Mouse (Mus musculus) R1 (cell line): ENCODE measurements at regions not wholly inside any gene's neighbourhood (a gene's known extent, or its start where the extent isn't known, plus 50 kb on each side); places are given as distances from the start of the nearest gene placed in this dataset.
A peak's percentile ranks its signal among the peaks of the same experiment; 100 is the strongest.

Experiments
- DNase-seq: peaks from one replicate; pipeline ENCODE4 v3.0.0-alpha.2; 2018; ENCODE audit warnings: low read depth, low spot score

DNA sequence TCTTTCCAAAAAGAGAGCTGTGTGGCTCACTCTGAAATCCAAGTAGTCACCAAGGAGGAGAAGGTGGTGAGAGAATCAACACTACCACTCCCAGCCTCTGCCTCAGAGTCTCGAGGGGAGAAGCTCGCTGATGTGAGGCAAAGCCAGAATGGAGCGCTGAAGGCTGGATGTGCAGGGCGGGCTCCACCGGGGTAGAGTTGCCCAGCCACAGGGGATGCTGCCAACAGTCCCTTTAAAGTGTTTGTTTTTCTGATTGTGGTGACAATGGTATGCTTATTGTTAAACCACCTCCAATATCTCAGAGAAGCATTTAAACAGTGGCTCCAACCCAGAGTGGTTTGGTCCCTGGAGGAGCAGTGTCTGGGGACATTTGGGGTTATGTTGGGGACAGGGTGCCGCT is 110.7 kb upstream of the Ptpn1 start:
- no peak for DNase-seq

DNA sequence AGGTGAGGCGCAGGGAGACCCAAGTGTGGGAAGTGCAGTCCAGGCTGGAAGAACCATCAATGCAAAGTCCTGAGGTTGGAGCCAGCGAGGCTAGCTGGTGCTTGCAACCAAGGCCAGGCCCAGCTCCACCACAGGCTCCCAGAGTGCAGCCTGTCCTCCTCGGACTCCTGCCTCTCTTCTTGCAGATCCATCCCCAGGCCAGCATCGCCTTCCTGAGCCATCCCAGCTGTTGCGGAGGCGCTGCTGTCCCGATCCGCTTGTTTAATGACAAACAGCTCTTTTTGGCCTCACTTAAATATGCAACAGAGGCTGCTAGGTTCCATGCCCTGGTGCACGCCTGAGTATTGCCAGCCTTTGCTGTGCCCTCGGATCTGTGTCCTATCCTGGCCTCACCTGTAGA is 113.1 kb upstream of the Ptpn1 start:
- DNase-seq = no peak

DNA sequence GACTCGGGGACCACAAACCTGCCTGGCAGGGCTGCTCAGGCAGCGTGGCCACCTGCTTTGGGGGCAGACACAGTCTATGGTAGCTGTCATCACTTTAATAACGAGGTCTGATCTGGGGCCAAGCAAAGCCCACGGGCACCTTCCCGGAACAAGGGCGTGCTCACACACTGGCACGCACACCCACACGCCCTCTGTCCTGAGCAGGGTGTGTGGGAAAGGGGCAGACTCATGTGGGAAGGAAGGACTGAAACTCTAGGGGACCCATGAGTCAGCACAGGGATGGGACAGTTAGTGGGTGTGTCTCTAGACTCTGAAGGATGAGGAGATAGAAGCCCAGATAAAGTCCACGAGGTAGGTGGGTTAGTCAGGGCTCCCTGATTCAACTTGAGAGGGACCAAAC is 114.8 kb upstream of the Ptpn1 start:
- DNase-seq = no peak

DNA sequence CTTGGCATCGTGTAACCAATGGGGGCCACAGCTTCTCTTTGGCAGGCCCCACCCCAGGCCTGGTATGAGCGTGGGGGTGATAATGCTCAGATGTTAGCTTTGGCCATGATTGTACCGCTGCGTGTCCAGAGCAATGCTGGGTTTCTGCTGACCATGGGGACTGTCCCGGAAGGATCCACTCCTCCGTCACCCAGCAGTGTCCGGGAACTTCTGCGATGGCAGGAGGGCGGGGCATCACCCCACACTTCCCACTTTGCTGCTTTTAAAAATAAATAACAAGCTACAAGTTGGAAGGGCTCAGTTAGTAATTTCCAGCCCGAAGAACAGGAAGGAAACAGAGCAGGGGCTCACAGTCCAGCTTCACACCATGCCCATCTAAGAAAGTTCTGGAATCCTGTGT is 116.7 kb upstream of the Ptpn1 start:
- DNase-seq = no peak

DNA sequence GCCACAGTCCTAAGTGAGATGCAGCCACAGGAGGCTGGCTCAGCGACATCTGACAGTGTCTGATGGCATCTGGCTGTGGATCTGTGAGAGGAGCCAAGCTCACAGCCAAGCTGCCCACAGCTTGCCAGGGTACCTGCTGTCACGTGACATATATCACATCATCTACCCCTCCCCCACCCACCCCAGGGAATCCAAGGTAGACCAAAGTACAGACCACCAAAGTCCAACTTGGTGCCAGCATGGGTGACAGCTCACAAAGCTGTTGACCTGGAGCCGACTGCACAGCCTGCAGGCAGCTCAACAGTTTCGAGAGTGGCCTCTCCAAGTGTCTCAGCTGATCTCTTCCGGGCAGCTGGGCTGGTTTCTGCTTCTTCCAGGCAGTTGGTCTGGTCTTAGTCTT is 119.6 kb upstream of the Tmem189 start:
- no peak for DNase-seq

DNA sequence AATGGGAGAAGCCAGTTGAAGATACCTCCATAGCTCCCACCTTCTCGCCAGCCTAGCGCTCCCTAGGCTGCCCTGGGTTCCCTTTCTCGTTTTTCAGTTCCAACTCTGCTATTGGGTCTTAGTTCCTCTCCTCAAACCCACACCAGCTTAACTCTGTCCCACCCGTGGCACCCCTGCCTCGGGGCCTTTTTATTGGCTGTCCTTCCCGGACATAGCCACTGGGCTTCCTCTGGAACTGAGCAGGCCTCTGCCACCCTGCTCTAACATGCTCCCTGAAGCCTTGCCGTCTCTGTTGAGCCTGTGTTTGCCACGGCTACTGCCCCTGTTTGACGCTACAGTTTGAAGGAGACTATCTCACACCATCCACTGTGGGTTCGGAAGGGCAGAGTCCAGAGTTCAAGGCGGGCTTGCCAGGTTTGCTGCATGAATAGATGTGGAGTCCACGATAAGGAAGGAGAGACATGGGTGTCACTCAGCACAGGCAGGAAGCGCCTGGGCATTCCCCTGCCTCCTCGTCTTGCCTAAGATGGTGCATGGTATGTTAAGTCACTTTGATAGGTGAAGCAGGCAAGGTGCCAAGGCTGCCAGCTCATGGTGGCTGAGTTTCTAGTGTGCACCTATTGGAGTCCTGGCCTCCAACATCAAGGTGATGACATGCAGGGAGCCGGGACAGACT is 116.1 kb upstream of the Tmem189 start:
- no peak for DNase-seq

DNA sequence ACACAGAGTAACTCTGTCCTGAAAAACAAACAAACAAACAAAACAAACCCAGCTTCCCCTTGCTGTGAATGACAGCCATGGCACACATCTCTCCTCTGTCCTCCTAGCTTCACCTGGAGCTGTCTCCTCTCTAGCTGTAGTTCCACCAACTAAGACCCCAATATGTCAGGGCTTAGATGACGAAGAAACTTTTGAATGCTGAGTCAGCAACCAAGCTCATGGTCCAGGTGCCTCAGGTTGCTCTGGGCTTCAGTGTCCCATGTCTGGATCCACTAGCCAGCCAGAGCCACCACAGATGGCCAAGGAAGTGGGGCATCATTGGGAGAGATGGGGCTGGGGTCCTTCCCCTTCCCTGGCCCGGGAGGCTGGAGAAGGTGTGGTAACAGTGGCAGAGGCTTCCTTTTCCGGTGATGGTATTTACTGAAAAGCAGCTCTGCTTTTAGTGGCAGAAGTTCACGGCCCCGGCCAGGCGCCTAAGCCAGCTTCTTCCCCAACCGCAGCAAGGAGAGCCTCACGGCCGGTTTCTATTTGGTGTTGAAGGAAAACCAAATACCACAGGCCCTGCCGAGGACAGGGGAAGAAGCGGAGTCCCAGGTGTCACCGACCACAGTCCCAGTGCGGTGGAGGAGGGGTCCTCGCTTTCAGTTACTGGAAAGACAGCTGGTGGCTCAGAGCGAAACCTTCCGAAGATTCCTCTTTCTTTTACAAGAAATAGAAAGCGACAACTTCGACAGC is 115.0 kb upstream of the Tmem189 start:
- no peak for DNase-seq

DNA sequence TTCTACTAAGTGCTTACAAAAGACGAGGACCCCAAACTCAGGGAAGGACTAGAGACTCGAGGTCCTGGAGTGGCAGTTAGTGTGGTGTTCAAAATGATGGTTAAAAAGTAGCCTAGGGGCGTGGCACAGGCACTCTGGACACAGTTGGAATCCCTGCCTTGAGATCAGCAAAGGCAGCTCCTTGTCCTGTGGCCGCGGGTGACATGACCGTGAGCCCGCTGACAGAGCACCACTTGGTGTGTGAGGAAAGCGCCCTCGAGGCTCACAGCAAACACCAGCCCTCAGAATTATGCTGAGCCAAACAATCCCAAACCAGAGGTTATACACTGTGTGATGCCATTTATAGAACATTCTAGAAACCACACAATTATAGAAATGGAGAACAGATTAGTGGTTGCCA is 112.9 kb upstream of the Tmem189 start:
- DNase-seq = no peak

DNA sequence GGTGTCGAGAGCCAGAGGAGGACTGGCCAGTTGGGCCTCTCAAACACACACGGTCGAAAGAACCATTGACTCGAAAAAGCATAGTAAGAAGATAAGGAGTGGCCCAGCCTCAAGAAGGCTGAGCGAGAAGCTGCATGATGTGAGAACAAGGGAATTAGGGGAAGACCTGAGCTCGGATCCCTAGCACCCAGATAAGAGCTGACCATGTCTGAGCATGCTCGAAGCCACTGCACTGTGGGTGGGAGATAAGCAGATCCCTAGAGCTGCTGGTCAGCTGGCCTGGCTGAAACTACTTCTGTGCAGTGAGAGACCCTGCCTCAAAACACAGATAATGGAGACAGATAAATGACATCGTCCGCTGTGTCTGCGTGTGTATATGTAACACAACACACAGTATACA is 111.8 kb upstream of the Tmem189 start:
- no peak for DNase-seq

DNA sequence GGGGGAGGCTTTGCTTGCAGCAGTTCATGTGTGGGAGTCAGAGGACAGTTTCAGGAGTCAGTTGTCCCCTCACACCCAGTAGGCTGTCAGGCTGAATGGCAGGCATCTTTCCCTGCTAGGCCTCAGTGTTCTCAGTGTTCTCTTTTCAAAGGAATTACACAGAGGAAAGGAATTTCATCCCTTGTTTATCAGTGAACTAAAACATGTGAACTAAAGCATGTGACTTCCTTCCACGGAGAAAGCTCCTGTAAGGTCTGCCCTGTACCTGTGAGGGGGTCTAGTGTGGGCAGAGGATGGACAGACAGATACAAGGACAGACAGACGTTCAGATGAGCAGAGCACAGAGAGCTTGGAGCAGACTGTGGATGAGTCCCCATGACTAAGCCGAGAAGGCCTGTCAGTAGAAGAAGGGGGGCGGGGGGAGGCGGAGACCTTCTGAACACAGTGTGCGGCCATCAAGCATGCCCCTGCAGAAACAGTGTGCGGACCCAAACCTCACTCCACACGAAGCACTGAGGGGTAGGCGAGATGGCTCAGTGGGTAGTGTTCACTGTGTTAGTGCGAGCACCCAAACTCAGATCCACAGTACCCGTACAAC is 111.1 kb upstream of the Tmem189 start:
- DNase-seq = no peak

DNA sequence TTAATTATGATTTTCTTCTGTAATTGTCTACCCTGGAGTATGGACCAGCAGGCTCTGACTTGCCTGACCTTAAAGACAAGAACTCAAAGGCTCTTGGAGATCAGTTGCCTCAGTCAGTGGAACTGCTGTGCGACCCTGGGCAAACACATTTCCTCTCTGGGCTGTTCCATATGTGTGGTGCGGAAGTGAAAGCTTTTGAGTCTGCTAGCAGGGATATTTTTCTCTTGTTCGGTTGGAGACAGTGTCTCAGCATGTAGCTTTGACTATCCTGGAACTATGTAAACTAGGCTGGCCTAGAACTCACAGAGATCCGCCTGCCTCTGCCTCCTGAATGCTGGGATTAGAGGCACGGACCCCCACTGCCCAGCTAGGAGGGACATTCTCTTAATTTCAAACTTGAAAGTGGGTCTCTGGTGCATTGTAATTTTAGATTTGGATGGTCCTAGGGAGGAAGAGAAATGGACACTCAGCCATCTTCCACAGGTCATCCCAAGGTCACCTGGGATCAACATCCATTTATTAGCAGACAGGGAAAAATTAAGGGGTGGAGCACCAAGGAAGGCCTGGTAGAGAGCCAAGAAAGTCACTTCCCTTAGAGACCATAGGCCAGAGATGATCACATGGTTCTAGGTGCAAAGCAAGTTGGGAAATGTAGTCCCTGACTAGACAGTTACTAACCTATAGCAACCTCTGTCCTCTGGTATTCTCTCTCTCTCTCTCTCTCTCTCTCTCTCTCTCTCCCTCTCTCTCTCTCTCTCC is 110.2 kb upstream of the Tmem189 start:
- DNase-seq = peak; percentile 74

DNA sequence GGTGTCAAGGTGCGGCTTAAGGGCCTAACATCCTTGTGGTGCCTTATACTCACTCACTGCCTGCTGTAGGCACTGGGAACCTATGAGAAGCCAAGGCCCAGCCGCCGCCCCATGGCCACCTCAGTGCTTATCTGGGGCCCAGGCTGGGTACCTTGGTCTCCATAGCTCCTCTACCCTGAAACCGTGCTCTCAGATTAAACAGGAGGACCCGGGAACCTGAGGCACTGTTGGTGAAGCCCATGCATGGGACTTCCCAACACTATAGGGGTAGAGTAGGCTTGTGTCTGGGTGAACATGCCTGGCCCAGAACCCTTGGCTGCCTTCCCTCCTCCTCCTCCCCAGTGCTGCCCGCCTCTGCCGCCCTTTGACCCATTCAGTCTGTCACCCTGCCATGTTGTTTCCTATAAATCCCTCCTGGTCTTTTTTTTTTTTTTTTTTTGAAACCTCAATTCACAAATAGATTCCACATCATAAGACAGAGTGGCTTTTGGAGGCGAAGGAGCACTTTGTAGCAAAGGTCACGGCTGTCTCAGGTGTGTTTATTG is 109.4 kb upstream of the Tmem189 start:
- no peak for DNase-seq

DNA sequence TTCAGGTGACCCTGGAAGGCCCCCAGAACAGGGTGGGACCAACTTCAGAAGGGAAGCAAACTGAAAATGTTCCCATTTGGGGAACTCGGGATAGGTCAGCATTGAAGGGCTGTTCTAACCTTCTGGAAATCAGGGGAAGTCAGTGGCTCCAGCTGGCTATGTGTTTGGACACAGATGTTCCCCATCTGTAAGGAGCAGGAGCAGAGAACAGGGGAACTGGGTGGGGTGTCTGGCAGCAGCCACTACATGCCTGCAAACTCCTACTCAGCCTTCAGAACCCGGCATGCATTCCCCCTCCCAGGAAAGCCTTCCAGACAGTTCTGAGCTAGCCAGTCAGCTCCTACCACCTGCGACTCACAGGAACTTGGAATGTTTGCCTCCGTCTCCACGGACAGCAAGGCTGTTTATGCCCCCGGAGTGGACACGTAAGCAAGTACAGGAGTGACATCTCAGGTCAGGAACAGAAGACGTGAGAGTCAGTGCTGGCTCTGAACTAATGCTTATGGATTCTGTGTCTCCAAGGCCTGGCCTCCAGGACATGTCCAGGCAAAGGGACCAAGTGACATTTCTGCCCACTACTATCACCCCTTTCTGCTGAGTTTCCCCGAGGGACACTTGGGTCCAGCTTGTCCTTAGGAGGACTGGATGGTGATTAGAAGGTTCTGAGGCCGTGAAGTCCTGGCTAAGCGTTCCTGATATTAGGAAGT is 108.6 kb upstream of the Tmem189 start:
- DNase-seq = no peak

DNA sequence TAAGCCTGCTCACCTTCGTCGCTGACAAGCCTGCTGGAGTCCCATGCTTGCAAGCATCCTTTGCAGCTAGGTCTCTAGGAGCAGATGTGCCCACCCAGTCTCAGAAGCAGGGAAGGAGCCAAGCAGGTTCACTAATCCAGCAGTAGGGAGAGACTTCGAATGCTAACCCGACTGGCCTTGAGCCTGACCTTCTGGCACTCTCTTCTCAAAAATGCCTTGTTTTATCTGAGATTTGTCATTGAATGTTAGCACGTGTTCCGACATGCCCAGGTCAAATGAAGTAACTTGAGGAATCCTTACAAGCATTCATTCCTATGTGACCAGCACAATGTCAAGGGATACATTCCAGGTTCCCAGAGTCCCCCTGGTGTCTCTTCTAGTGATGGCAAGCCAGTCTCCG is 105.9 kb upstream of the Tmem189 start:
- DNase-seq = no peak

DNA sequence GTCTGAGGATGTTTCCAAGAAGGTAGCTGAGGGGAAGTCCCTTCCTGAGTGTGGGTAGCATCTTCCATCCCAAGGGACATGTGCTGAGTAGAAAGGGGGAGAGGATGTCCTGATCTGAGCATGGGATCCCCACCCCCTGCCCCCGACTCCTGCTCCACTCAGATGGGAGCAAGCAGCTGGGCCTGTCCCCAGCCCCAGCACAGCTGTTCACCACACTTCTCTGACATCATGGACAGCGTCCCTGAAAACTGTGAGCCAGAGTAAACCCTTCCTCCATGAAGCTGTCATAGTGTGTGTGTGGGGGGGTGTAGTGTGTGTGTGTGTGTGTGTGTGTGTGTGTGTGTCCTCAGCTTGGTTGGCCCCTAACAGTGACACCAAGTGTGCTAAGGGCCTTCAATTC is 104.3 kb upstream of the Tmem189 start:
- DNase-seq = no peak

DNA sequence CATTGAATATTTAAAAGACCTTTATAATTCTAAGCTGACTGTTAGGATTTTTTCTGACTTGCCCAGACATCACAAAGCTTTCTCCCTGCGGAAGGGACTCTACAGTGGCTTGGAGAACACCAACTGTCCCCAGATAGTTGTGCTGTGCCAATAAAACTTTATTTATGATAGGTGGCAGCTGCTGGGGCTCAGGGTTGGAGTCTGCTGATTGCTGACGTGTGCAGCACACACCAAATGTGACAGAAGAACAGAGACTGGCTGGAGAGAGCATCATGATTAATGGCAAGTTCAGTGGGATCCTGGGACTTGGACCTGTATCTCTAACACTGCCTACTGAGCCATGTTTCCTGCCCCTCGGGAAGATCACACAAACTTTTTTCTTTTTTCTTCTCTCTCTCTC is 103.1 kb upstream of the Tmem189 start:
- DNase-seq = no peak

DNA sequence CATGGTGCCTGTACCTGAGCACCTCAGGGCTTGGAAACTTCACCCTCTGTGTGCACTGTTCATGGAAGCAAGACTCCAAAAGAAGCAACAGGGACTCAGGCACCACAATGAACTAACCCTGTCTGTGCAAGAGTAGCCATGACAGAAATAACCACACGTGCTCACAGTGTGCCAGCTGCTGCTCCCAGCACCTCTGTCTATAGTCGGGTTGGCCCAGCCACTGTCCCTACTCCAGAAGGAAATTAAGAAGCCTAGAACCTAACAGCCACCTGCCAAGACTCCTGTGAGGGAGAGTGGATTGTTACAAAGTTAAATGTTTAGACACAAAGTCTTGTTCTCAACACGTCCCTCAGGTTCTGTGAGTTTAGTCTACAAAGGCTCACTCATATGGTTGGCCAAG is 102.7 kb upstream of the Tmem189 start:
- no peak for DNase-seq

DNA sequence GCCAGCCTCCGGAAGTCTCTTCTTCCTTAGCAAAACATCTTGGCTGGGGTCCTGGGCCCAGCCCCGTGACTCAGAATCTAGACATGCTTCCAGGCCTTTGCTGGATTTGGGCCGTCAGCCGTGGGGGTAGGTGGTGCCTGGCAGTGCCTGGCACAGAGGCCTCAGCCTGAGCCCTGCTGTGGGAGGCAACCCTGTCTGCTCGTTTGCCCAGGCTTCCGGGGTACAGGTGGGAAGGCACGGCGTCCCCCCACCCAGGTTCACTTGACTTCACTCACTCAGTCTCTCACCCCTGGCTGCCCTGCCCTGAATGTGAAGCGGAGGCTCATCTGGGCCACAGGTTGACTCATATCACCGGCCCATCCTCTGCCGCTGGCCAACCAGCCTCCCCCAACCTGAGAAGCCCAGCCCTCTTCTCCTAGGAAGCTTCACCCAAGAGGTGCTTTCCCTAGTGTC is 99.9 kb upstream of the Tmem189 start:
- DNase-seq = no peak

DNA sequence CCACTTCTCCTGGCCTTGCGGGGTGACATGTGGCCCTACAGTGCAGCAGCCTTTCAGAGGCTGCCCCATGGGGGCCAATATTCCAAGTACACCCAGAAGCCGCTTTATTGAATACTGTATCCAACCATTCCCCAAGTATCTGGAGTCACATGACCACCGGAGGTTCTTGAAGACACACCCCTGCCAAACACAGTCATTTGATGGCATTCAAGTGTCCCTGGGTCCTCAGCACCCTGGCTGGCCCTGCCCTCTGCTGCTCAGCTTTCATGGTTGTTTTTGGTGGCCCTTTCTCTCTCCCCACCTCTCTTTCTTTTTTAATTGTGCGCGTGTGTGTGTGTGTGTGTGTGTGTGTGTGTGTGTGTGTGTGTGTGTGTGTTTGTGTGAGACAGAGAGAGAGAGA is 97.3 kb upstream of the Tmem189 start:
- DNase-seq = no peak

DNA sequence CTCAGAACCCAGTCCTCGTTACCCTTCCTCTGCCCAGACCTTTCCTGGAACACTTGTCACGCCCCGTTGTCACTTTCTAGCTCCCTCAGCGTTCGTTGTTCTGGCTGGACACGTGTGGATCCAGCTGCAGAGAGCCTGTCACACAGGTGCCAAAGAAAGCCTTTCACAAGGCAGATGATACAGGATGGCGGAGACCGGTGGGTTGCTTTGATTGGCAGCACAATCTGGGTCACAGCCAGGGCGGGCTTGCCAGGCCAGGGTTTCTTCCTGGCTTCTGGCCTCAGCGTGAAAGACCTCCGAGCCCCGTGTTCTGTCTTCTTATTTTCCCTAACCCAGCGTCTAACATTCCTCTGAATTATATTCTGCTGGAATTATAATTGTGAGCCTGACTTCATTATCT is 94.7 kb upstream of the Tmem189 start:
- no peak for DNase-seq

DNA sequence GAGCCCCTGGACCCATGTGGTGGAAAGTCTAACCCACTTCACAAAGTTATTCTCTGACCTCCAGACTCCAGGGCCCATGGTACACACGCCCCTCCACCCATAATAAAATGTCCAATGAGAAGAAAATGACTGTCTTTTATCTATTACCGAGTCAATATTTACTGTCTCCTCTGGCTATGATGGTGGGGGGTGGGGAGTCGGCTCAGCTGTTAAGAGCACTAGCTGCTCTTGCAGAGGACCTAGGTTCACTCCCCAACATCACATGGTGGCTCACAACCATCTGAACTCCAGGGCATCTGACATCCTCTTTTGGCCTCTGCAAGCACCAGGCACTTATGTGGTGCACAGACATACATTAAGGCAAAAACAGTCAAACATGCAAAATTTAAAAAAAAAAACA is 93.8 kb upstream of the Tmem189 start:
- DNase-seq = no peak
